Mouse (Mus musculus): ENCODE measurements around the gene Il21.
A peak's percentile ranks its signal among the peaks of the same experiment; 100 is the strongest.

Gene Il21

DNA sequence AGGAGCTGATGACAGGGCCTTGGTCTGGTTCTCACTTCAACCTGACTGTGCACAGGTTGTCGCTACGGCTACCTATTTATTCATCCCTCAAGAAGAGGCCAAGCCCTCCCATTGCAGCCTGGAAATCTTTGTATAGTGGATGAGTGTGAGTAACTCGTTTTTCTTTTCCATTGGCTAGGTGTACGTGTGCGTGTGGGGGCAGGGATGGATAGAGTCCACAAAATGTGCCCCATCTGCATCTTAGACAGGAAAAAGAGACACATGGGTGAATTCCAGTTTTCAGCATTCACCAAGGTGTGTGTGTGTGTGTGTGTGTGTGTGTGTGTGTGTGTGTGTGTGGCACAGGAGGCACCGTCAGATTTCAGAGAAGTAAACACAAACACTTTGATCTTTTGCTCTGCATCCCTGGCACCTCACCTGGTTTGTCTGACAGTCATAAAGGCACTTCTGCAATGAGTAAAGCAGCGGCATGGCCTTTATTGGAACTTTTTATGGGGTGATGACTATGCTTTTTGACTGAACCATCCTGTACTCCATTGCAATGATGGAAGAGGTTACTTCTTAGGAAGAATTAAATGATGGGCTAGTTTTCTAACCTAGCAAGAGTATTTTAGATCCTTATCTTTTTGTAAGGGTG lies at the start of gene Il21:
Gene Il21, minus strand, starts transcription at position 51 of the 637 bp plus-strand sequence.
- no peak for DNase-seq (ENCODE audit: low read depth, low spot score)

DNA sequence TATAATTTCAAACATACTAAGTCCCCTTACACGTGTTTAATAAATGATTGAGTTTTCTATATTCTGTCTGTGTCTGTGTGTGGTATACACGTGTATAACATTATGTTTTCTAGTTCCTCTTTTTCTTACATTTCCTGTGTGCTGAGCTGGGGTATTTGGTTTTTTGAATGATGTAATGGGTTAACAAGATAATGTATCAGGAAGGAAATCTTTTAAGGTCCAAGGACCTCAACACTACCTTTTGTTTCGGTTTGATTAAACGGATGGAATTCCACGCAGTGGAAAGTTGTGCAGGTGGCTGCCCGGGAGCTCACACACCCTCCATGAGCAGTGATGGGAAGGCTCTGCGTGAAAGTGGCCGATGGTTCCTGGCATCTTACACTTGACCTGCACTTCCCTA lies 48.4 kb upstream of the Il21 start:
- no peak for DNase-seq (ENCODE audit: low read depth, low spot score)

GRCm38 (mm10) chr3:37280221-37280620 lies 47.8 kb upstream of the Il21 start:
- DNase-seq (ENCODE audit: low read depth, low spot score) = no peak

DNA sequence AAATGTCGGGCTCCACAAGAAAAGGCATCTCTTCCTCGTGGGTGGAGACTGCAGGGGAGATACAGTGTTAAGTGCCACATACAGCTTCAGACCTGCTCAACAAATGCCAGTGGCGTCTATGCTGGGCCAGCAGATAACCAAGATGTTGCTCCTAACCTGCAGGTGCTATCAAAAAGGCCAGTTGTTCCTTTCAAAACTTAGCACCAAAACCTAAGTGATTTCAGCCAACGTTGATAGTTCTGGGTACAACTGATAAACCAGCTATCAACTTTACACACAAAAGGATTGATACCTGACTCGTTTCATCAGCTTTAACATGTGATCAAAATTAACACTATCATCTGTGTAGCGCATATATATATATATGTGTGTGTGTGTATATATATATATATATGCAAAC lies 42.2 kb upstream of the Il21 start:
- no peak for DNase-seq (ENCODE audit: low read depth, low spot score)

DNA sequence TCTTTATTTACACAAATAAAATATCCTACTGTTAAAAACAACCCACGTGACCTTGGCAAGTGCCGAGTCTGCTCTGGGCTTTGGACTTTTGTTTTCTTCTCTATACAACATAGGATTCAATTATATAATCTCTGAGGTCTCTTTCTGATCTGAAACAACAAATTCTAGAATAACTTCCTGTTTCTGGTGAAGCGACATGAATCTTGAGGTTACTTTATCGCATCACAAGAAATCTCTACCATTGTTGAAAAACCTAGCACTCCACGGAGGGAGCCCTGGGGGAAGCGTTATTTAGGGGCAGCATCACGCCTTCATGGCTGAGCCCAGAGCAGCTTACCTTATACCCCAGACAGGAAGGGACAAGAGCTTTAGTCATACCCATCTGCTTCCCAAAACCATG lies 40.7 kb upstream of the Il21 start:
- no peak for DNase-seq (ENCODE audit: low read depth, low spot score)

- DNase-seq (ENCODE audit: low read depth, low spot score) = peak; percentile 42
Observed at GRCm38 (mm10) chr3:37271209-37271608, 38.8 kb upstream of the Il21 start.

GRCm38 (mm10) chr3:37269926-37270325 lies 37.5 kb upstream of the Il21 start:
- no peak for DNase-seq (ENCODE audit: low read depth, low spot score)

- no peak for DNase-seq (ENCODE audit: low read depth, low spot score)
Observed at GRCm38 (mm10) chr3:37268338-37268737, 35.9 kb upstream of the Il21 start.

GRCm38 (mm10) chr3:37259331-37259999 lies 27.0 kb upstream of the Il21 start:
- DNase-seq (ENCODE audit: low read depth, low spot score) = no peak

DNA sequence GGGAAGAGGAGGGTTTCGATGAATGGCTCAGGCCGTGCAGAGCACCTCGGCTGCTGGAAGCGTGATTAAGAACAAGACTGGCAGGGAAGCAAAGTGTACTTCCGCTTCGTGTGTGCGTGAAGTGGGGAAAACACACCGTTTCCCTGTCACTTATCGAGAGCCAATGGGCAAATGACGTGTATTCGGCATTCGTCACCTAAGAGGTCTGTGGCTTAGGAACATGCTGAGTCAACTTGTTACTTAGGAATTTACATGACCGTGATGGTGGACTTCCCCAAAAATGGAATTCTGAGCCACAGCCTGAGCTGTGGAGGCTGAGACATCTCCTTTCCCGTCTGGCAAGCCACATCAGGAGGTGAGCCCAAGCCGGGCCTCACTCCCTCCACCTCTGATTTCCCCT lies 25.3 kb upstream of the Il21 start:
- DNase-seq (ENCODE audit: low read depth, low spot score) = no peak

DNA sequence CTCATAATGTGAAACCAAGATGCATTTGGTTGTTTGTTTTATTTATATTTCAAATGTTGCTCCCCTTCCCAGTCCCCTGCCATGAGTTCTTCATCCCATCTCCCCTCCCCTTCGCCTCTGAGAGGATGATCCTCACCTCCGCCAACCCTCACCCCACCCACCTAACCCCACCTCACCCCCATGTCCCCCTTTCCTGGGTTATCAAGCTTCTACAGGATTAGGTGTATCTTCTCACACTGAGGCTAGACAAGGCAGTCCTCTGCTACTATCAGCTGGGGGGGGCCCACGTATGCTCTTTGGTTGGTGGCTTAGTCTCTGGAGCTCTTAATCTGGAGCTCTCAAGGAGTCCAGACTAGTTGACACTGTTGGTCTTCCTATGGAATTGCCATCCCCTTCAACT lies 18.5 kb upstream of the Il21 start:
- no peak for DNase-seq (ENCODE audit: low read depth, low spot score)

DNA sequence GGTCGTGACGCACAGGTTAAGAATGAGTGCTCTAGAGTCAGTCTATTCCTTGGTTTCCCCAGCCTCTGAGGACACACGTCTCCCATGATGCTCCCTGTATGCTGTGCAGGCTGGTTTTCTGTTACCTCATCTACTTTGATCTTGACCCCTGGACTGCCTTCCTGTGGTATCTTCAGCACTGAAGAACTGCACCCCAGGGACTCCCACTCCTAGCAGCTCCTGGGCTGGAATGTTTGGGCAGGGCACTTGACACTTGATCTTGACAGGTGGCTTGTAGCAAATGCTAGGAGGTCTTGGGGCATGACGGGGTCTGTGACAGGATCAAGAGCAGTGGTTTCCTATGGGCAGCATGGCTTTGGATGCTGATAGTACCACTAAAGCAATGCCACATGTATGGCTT lies 2.6 kb upstream of the Il21 start:
- no peak for DNase-seq (ENCODE audit: low read depth, low spot score)

DNA sequence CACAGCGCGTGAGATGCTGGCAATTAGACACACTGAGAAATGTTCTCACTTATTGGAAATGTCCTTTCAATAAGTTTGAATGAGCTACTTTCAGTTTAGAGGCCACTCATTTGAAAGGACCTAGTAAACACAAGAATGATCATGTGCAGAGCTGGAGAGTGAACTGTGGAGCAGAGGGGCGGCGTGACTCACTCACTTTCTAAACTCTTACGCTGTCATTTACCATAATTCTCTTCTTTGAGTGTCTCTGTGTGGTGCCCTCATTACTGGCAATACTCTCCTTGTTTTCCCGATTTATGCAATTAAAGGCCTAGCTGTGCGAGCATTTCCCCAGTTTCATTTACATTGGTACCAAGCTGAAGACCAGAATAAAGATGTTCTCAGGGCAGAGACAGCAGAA lies 1.3 kb downstream of the Il21 start:
- DNase-seq (ENCODE audit: low read depth, low spot score) = no peak

DNA sequence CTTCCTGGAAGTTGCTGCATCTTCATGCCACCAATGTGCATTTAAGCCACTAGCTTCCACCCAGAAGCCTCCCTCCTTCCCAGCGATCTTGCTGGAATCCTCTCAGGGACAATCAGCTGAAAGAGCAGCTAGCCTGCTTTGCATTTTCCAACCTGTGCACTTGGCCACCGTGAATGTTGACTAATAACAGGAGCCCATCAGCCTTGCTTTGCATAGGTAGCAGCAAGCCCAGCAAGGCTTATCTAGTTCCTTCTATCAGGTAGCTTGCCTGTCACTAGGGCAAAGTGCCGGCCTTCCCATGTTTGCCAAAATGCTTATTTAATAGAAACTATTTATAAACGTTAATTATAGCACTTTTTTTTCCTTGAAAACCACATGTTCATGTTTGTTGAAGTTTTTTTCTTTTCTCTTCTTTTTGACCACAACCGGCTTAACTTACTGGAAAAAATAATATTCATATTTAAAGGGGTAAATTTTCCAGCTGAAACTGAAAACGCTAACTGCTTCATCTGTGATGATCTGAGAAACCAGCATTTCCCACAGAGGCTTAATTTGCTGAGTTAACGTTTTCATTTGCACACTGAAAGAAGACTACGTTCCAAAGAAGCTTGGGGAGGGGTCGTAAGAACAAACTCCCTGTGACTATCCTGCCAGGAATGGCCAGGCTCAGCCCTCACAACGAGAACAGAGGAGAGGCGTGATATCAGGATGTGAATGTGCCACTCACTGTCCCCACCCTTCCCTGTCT lies 3.2 kb downstream of the Il21 start:
- no peak for DNase-seq (ENCODE audit: low read depth, low spot score)

GRCm38 (mm10) chr3:37225124-37225523 lies 7.3 kb downstream of the Il21 start:
- DNase-seq (ENCODE audit: low read depth, low spot score) = no peak

DNA sequence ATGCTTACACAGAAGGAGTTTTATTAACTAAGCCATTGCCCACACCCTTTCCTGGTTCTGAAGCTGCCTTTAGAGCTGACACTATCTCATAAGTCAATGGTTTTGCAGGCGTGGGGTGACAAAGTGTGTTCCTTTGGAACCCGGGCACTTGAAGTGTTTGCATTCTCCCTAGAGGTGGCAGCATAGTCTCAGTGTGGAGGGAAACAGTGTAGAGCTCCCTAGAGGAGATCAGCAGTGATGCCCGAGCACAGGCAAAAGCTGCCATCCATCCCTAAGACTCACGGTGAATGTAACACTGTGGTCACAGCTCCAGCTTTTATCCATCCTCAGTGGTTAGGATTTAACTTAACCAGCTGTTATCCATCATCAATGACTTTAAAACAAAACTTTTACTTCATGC lies 13.4 kb downstream of the Il21 start:
- DNase-seq (ENCODE audit: low read depth, low spot score) = peak; percentile 30

DNA sequence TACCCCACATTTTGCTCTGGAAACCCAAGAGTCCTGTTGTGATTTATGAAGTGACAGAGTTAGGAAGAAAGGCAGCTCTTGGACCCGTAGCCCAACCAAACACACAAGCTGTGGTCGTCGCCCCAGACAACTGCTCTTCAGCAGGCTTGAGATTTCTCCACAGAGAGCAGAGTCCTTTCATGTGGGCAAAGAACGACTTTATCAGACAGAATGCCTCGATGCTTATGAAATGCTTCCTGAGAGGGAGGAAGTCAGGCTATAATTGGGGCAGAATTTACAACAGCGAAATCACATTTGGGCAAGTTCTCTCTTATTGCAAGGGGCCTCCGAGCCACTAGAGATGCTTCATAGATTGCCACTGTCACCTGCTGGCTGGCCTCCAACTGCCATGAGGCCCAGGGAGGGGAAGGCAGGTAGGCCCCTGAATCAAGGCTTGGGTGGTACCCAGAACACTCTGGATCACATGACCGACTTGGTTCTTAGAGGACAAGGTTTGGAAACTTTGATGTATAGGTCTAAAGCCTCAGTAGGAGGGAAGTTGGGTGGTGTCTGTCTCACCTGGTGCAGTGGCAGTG lies 27.1 kb downstream of the Il21 start:
- no peak for DNase-seq (ENCODE audit: low read depth, low spot score)

- DNase-seq (ENCODE audit: low read depth, low spot score) = peak; percentile 12
Observed at GRCm38 (mm10) chr3:37204556-37204955, 27.9 kb downstream of the Il21 start.

DNA sequence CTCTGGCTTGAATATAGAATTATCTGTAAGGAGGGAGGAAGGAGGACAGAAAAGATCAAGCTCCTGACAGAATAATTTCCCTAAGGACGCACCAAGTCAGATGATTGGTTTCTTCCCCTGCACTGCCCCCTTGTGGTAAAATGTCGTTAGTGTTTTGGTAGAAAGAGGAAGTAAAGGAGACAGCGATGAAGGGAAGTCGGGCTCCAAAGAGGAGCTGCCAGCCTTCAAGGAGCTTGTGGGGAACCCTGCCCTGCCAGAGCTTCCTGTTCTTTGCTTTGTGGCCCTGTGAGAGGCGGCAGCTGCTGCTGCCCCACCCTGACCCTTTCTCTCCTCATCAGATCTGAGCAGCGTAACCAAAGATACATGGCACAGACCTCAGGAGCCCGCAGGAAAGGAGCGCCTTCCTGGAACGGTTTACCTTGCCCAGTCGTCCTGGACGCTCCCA lies 28.4 kb downstream of the Il21 start:
- DNase-seq (ENCODE audit: low read depth, low spot score) = peak; percentile 89

- DNase-seq (ENCODE audit: low read depth, low spot score) = no peak
Observed at GRCm38 (mm10) chr3:37202856-37203255, 29.6 kb downstream of the Il21 start.

GRCm38 (mm10) chr3:37201122-37201916 lies 31.1 kb downstream of the Il21 start:
- DNase-seq (ENCODE audit: low read depth, low spot score) = peak; percentile 13

DNA sequence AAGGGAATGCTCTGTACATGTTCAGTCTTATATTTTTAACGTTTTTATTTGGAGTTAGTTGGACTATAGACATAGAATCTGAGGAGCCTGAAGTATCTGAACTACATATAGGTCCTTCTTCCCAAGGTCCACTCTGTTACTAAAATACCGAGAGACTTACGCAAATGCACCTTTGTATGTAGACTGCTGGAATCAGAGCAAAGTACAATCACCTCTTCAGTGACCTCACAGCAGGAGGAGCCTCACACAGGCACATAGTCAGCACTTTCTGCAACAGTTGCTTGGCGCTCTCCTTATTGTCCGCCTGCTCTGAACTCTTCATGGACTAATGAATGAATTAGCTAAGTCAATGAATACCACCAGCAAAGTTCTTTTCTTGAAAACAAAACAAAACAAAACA lies 34.1 kb downstream of the Il21 start:
- no peak for DNase-seq (ENCODE audit: low read depth, low spot score)
